Mouse (Mus musculus): ENCODE measurements at regions not wholly inside any gene's neighbourhood (a gene's known extent, or its start where the extent isn't known, plus 50 kb on each side); places are given as distances from the start of the nearest gene placed in this dataset.

GRCm38 (mm10) chr11:38123789-38124330 lies 888.1 kb upstream of the Tenm2 start:
- ATAC-seq (ENCODE audit: insufficient read depth): no peak
- Histone ChIP-seq H3K9me3 (replicated peaks) (no peaks in the 10 kb centered on the region), H3K4me1 (replicated peaks) (no peaks in the 10 kb centered on the region), H3K4me2 (no peak overlapping the region), H3K4me3 (replicated peaks) (no peak overlapping the region), H3K27ac (replicated peaks) (no peak overlapping the region), H3K27me3 (no peaks in the 10 kb centered on the region), H3K36me3 (replicated peaks) (no peaks in the 10 kb centered on the region), H3K9ac (no peak overlapping the region)
- 27% methylated on average over 2 of the region's 2 CpGs for WGBS (ENCODE audit: insufficient replicate concordance)

GRCm38 (mm10) chr11:38122474-38122873 lies 886.7 kb upstream of the Tenm2 start:
- 29% methylated on average over 1 of the region's 1 CpGs for WGBS (ENCODE audit: insufficient replicate concordance)
- H3K27me3 ChIP-seq: no peaks in the 10 kb centered on the region
- no peaks in the 10 kb centered on the region for H3K4me1 ChIP-seq (replicated peaks)
- no peak overlapping the region for H3K4me2 ChIP-seq
- no peak for ATAC-seq (ENCODE audit: insufficient read depth)
- no peak overlapping the region for H3K27ac ChIP-seq (replicated peaks)
- no peaks in the 10 kb centered on the region for H3K9me3 ChIP-seq (replicated peaks)
- H3K4me3 ChIP-seq (replicated peaks): no peak overlapping the region
- H3K9ac ChIP-seq: no peak overlapping the region
- H3K36me3 ChIP-seq (replicated peaks): no peaks in the 10 kb centered on the region

- Histone ChIP-seq H3K9ac (no peak overlapping the region), H3K36me3 (replicated peaks) (no peaks in the 10 kb centered on the region), H3K4me3 (replicated peaks) (no peak overlapping the region), H3K27me3 (no peaks in the 10 kb centered on the region), H3K4me2 (no peak overlapping the region), H3K4me1 (replicated peaks) (no peaks in the 10 kb centered on the region), H3K27ac (replicated peaks) (no peak overlapping the region), H3K9me3 (replicated peaks) (no peaks in the 10 kb centered on the region)
- no peak for ATAC-seq (ENCODE audit: insufficient read depth)
- WGBS (ENCODE audit: insufficient replicate concordance): 33% methylated on average over 8 of the region's 8 CpGs
Observed at GRCm38 (mm10) chr11:38121051-38121616, 885.4 kb upstream of the Tenm2 start.

- Histone ChIP-seq H3K27ac (replicated peaks) (no peak overlapping the region), H3K9ac (no peak overlapping the region), H3K27me3 (no peaks in the 10 kb centered on the region), H3K4me3 (replicated peaks) (no peak overlapping the region), H3K4me1 (replicated peaks) (no peaks in the 10 kb centered on the region), H3K4me2 (no peak overlapping the region), H3K9me3 (replicated peaks) (no peaks in the 10 kb centered on the region), H3K36me3 (replicated peaks) (no peaks in the 10 kb centered on the region)
- no peak for ATAC-seq (ENCODE audit: insufficient read depth)
- WGBS (ENCODE audit: insufficient replicate concordance): 53% methylated on average over 5 of the region's 5 CpGs
Observed at GRCm38 (mm10) chr11:38117741-38118140, 882.0 kb upstream of the Tenm2 start.

- Histone ChIP-seq H3K4me2 (no peak overlapping the region), H3K36me3 (replicated peaks) (no peaks in the 10 kb centered on the region), H3K9me3 (replicated peaks) (no peaks in the 10 kb centered on the region), H3K9ac (no peak overlapping the region), H3K27me3 (no peaks in the 10 kb centered on the region), H3K4me3 (replicated peaks) (no peak overlapping the region), H3K4me1 (replicated peaks) (no peaks in the 10 kb centered on the region), H3K27ac (replicated peaks) (no peak overlapping the region)
- WGBS (ENCODE audit: insufficient replicate concordance): 59% methylated on average over 2 of the region's 2 CpGs
- no peak for ATAC-seq (ENCODE audit: insufficient read depth)
Observed at GRCm38 (mm10) chr11:38092202-38092601, 856.4 kb upstream of the Tenm2 start.

- 53% methylated on average over 11 of the region's 11 CpGs for WGBS (ENCODE audit: insufficient replicate concordance)
- H3K9ac ChIP-seq: no peak overlapping the region
- ATAC-seq (ENCODE audit: insufficient read depth): peak; percentile 72
Observed at GRCm38 (mm10) chr11:38075171-38075732, 839.5 kb upstream of the Tenm2 start.

GRCm38 (mm10) chr11:38069635-38070034 lies 833.9 kb upstream of the Tenm2 start:
- no peak overlapping the region for H3K4me2 ChIP-seq
- WGBS (ENCODE audit: insufficient replicate concordance): 51% methylated on average over 4 of the region's 4 CpGs
- no peak overlapping the region for H3K4me3 ChIP-seq (replicated peaks)
- H3K4me1 ChIP-seq (replicated peaks): no peaks in the 10 kb centered on the region
- H3K9me3 ChIP-seq (replicated peaks): no peaks in the 10 kb centered on the region
- no peaks in the 10 kb centered on the region for H3K27me3 ChIP-seq
- ATAC-seq (ENCODE audit: insufficient read depth): no peak
- H3K36me3 ChIP-seq (replicated peaks): no peaks in the 10 kb centered on the region
- no peak overlapping the region for H3K27ac ChIP-seq (replicated peaks)
- no peak overlapping the region for H3K9ac ChIP-seq

More at GRCm38 (mm10) chr11:38075171-38075732, 839.5 kb upstream of the Tenm2 start:
- no peak overlapping the region for H3K4me2 ChIP-seq
- H3K27me3 ChIP-seq: no peaks in the 10 kb centered on the region
- no peaks in the 10 kb centered on the region for H3K4me1 ChIP-seq (replicated peaks)
- H3K27ac ChIP-seq (replicated peaks): no peak overlapping the region
- H3K36me3 ChIP-seq (replicated peaks): no peaks in the 10 kb centered on the region
- H3K4me3 ChIP-seq (replicated peaks): no peak overlapping the region
- no peaks in the 10 kb centered on the region for H3K9me3 ChIP-seq (replicated peaks)

- H3K4me1 ChIP-seq (replicated peaks): no peaks in the 10 kb centered on the region
- no peak overlapping the region for H3K9ac ChIP-seq
- no peaks in the 10 kb centered on the region for H3K36me3 ChIP-seq (replicated peaks)
- 35% methylated on average over 1 of the region's 1 CpGs for WGBS (ENCODE audit: insufficient replicate concordance)
- H3K4me3 ChIP-seq (replicated peaks): no peak overlapping the region
- H3K9me3 ChIP-seq (replicated peaks): no peaks in the 10 kb centered on the region
- H3K4me2 ChIP-seq: no peak overlapping the region
- ATAC-seq (ENCODE audit: insufficient read depth): no peak
- H3K27me3 ChIP-seq: no peaks in the 10 kb centered on the region
- H3K27ac ChIP-seq (replicated peaks): no peak overlapping the region
Observed at GRCm38 (mm10) chr11:38067682-38068081, 831.9 kb upstream of the Tenm2 start.

GRCm38 (mm10) chr11:38066091-38066490 lies 830.3 kb upstream of the Tenm2 start:
- H3K4me2 ChIP-seq: no peak overlapping the region
- no peak overlapping the region for H3K4me3 ChIP-seq (replicated peaks)
- no peaks in the 10 kb centered on the region for H3K27me3 ChIP-seq
- ATAC-seq (ENCODE audit: insufficient read depth): no peak
- no peak overlapping the region for H3K9ac ChIP-seq
- no peak overlapping the region for H3K27ac ChIP-seq (replicated peaks)
- WGBS (ENCODE audit: insufficient replicate concordance): 63% methylated on average over 5 of the region's 5 CpGs
- H3K4me1 ChIP-seq (replicated peaks): no peaks in the 10 kb centered on the region
- H3K36me3 ChIP-seq (replicated peaks): no peaks in the 10 kb centered on the region
- no peaks in the 10 kb centered on the region for H3K9me3 ChIP-seq (replicated peaks)

GRCm38 (mm10) chr11:38060105-38060504 lies 824.3 kb upstream of the Tenm2 start:
- Histone ChIP-seq H3K27ac (replicated peaks) (no peak overlapping the region), H3K4me2 (no peak overlapping the region), H3K4me1 (replicated peaks) (no peaks in the 10 kb centered on the region), H3K27me3 (no peaks in the 10 kb centered on the region), H3K4me3 (replicated peaks) (no peak overlapping the region), H3K9me3 (replicated peaks) (no peaks in the 10 kb centered on the region), H3K9ac (no peak overlapping the region), H3K36me3 (replicated peaks) (no peaks in the 10 kb centered on the region)
- WGBS (ENCODE audit: insufficient replicate concordance): 58% methylated on average over 2 of the region's 2 CpGs
- no peak for ATAC-seq (ENCODE audit: insufficient read depth)

- no peak overlapping the region for H3K27ac ChIP-seq (replicated peaks)
- H3K4me3 ChIP-seq (replicated peaks): no peak overlapping the region
- no peak overlapping the region for H3K9ac ChIP-seq
- H3K9me3 ChIP-seq (replicated peaks): no peaks in the 10 kb centered on the region
- H3K27me3 ChIP-seq: no peaks in the 10 kb centered on the region
- H3K36me3 ChIP-seq (replicated peaks): no peaks in the 10 kb centered on the region
- 31% methylated on average over 2 of the region's 2 CpGs for WGBS (ENCODE audit: insufficient replicate concordance)
- H3K4me1 ChIP-seq (replicated peaks): no peaks in the 10 kb centered on the region
- no peak overlapping the region for H3K4me2 ChIP-seq
- no peak for ATAC-seq (ENCODE audit: insufficient read depth)
Observed at GRCm38 (mm10) chr11:38058896-38059295, 823.1 kb upstream of the Tenm2 start.

- Histone ChIP-seq H3K9ac (no peak overlapping the region), H3K4me3 (replicated peaks) (no peak overlapping the region), H3K4me2 (no peak overlapping the region), H3K27ac (replicated peaks) (no peak overlapping the region), H3K4me1 (replicated peaks) (no peaks in the 10 kb centered on the region), H3K9me3 (replicated peaks) (no peaks in the 10 kb centered on the region), H3K36me3 (replicated peaks) (no peaks in the 10 kb centered on the region), H3K27me3 (no peaks in the 10 kb centered on the region)
- 48% methylated on average over 2 of the region's 2 CpGs for WGBS (ENCODE audit: insufficient replicate concordance)
- ATAC-seq (ENCODE audit: insufficient read depth): no peak
Observed at GRCm38 (mm10) chr11:38036582-38036981, 800.8 kb upstream of the Tenm2 start.
